In the genomic region with DNA sequence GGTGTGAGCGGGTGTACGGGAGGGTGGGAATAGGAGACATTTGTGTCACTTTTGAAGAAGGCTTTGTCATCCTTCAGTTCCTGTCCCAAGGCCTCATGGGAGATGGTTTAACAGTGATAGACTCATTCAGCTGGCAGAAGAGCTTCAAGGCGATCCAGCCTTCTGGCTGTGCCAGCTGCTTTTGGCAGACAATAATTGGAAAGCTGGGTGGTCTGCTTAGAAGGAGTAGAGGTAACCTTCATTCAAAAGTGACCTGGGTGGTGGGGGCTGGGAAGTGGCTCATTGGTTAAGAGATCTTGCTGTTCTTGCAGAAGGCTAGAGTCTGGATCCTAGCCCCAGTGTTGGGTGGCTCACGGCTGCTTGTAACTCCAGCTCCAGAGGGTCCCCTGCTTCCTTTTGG, we compare ENCODE assay signal across 13 mouse cellular contexts.
"Had no signal": no experiment of that assay in that cellular context is flagged by ENCODE, and none has a peak within 500 bp of the region (broad histone marks: within the 10 kb centered on the region; RNA-seq: fewer than 3 reads in every experiment).

No protein-coding gene starts in this region.

- H3K36me3 ChIP-seq: kidney, embryonic 15.5 days; limb, embryonic 15.5 days; liver, embryonic 12.5 days; neural tube, embryonic 15.5 days had no signal

- DNase-seq: kidney, postnatal 14 days; lung, embryonic 14.5 days; lung, postnatal 10 days; right cerebral cortex, postnatal 4 days; spleen, adult 18-20 months; thymus, adult 18-20 months; thymus, postnatal 14 days had no signal

- H3K4me2 ChIP-seq: kidney, embryonic 15.5 days; limb, embryonic 15.5 days; liver, embryonic 12.5 days; lung, embryonic 14.5 days; midbrain, embryonic 11.5 days; neural tube, embryonic 15.5 days had no signal

- H3K9ac ChIP-seq: kidney, embryonic 15.5 days; limb, embryonic 15.5 days; liver, embryonic 12.5 days; lung, embryonic 14.5 days; neural tube, embryonic 15.5 days had no signal

- H3K9me3 ChIP-seq: kidney, embryonic 15.5 days; limb, embryonic 15.5 days; liver, embryonic 12.5 days; neural tube, embryonic 15.5 days had no signal

- H3K27me3 ChIP-seq: kidney, embryonic 15.5 days; limb, embryonic 15.5 days; liver, embryonic 12.5 days; neural tube, embryonic 15.5 days had no signal

- H3K27ac ChIP-seq: kidney, embryonic 15.5 days; limb, embryonic 15.5 days; liver, embryonic 12.5 days; neural tube, embryonic 15.5 days had no signal

- ATAC-seq: liver, embryonic 12.5 days had no signal

- H3K4me1 ChIP-seq: kidney, embryonic 15.5 days; limb, embryonic 15.5 days; liver, embryonic 12.5 days; neural tube, embryonic 15.5 days had no signal

- H3K4me3 ChIP-seq: kidney, embryonic 15.5 days; limb, embryonic 15.5 days; liver, embryonic 12.5 days; myocyte; neural tube, embryonic 15.5 days had no signal
